Mouse (Mus musculus) liver, embryonic 14.5 days (tissue): ENCODE data around the gene Vps26a.

Source experiments
- CTCF ChIP-seq: IDR thresholded peaks from 2 replicates; pipeline ENCODE4 v1.5.1; 2016; ENCODE audit warnings: antibody characterized with exemption, low read depth, control low read depth
- EP300 ChIP-seq: IDR thresholded peaks from 2 replicates; pipeline ENCODE4 v1.6.1; 2016; ENCODE audit warnings: antibody characterized with exemption, low read depth

GRCm38 (mm10) chr10:62500088-62500915 lies 13.7 kb upstream of the Vps26a start:
- TF ChIP-seq CTCF (peak; percentile 93), EP300 (no peak)
